In genomic region chr2:137721767-137722424, GRCm38 (mm10) we compare ENCODE assay signal across 26 mouse cellular contexts.
DNase-seq lines count a peak whose midpoint lies in the region; ATAC-seq and TF ChIP-seq lines count a peak whose summit lies in the region.
"Had no signal": no experiment of that assay in that cellular context is flagged by ENCODE, and none has a peak within 500 bp of the region (broad histone marks: within the 10 kb centered on the region; RNA-seq: fewer than 3 reads in every experiment).

No protein-coding gene starts in this region.

- H3K4me1 ChIP-seq in kidney, embryonic 15.5 days: 0 out of 2 replicates have a peak, but pooled peaks cover 3% of the 10 kb centered on the region
- H3K4me1 ChIP-seq in midbrain, embryonic 16.5 days (ENCODE audit: control insufficient read depth, insufficient read depth, low read length): no peaks in the 10 kb centered on the region
- H3K4me1 ChIP-seq: forebrain, embryonic 12.5 days; hindbrain, embryonic 15.5 days; liver, embryonic 13.5 days; midbrain, embryonic 13.5 days; stomach, embryonic 15.5 days had no signal

- no peak overlapping the region for H3K4me3 ChIP-seq in kidney, embryonic 15.5 days (replicated peaks)
- no peak overlapping the region for H3K4me3 ChIP-seq in C2C12 (ENCODE audit: insufficient read depth, poor library complexity, severe bottlenecking)
- H3K4me3 ChIP-seq in midbrain, embryonic 16.5 days (ENCODE audit: low read depth, low read length): no peak overlapping the region
- H3K4me3 ChIP-seq: forebrain, embryonic 12.5 days; hindbrain, embryonic 10.5 days; hindbrain, embryonic 15.5 days; liver, embryonic 13.5 days; midbrain, embryonic 13.5 days; stomach, embryonic 15.5 days had no signal

- peak; percentile 55 for DNase-seq in adrenal gland, adult 2 months
- no peak for DNase-seq in adrenal gland, postnatal 14 days
- DNase-seq in kidney, postnatal 25 days: no peak
- peak; percentile 64 for DNase-seq in brain, adult 2 months (ENCODE audit: low read depth, low spot score)
- no peak for DNase-seq in gastrocnemius, postnatal 10 days
- DNase-seq: cerebellum, adult 2 months; cerebellum, postnatal 14 days; gastrocnemius, postnatal 14 days; heart, postnatal 14 days; kidney, postnatal 36 days; left cerebral cortex, postnatal 4 days; liver, embryonic 13.5 days; lung, adult 18-20 months; right cerebral cortex, postnatal 25 days; thymus, postnatal 14 days had no signal

- H3K27ac ChIP-seq in kidney, embryonic 15.5 days: peak overlapping the region; percentile 72
- H3K27ac ChIP-seq in midbrain, embryonic 16.5 days (ENCODE audit: low read length): no peak overlapping the region
- H3K27ac ChIP-seq: forebrain, embryonic 12.5 days; hindbrain, embryonic 10.5 days; hindbrain, embryonic 15.5 days; liver, embryonic 13.5 days; macrophage; midbrain, embryonic 13.5 days; stomach, embryonic 15.5 days had no signal

- no peaks in the 10 kb centered on the region for H3K9me3 ChIP-seq in kidney, embryonic 15.5 days (replicated peaks)
- no peaks in the 10 kb centered on the region for H3K9me3 ChIP-seq in midbrain, embryonic 16.5 days (replicated peaks; ENCODE audit: control insufficient read depth, low read length, poor library complexity, severe bottlenecking)
- H3K9me3 ChIP-seq: forebrain, embryonic 12.5 days; hindbrain, embryonic 10.5 days; hindbrain, embryonic 15.5 days; liver, embryonic 13.5 days; midbrain, embryonic 13.5 days; stomach, embryonic 15.5 days had no signal

- ATAC-seq in kidney, embryonic 15.5 days (replicated peaks; ENCODE audit: low FRiP score): peak; percentile 91
- no peak for ATAC-seq in midbrain, embryonic 16.5 days
- ATAC-seq: CD4-positive, CD25-positive, alpha-beta regulatory T cell, adult 4 months; lung, postnatal 0 days; midbrain, embryonic 13.5 days had no signal

- TF ChIP-seq CTCF in C2C12 (IDR thresholded peaks at IDR 0.05; ENCODE audit: control insufficient read depth, insufficient read depth, insufficient read length): no peak

- no peaks in the 10 kb centered on the region for H3K36me3 ChIP-seq in kidney, embryonic 15.5 days
- H3K36me3 ChIP-seq in C2C12 (ENCODE audit: control insufficient read depth, insufficient read depth): no peaks in the 10 kb centered on the region
- H3K36me3 ChIP-seq in midbrain, embryonic 16.5 days (ENCODE audit: control insufficient read depth, insufficient read depth, low read length): no peaks in the 10 kb centered on the region
- H3K36me3 ChIP-seq: forebrain, embryonic 12.5 days; hindbrain, embryonic 10.5 days; hindbrain, embryonic 15.5 days; liver, embryonic 13.5 days; midbrain, embryonic 13.5 days; stomach, embryonic 15.5 days had no signal

- no peak overlapping the region for H3K9ac ChIP-seq in kidney, embryonic 15.5 days
- no peak overlapping the region for H3K9ac ChIP-seq in midbrain, embryonic 16.5 days (ENCODE audit: low read depth, low read length)
- H3K9ac ChIP-seq: forebrain, embryonic 12.5 days; hindbrain, embryonic 15.5 days; liver, embryonic 13.5 days; midbrain, embryonic 13.5 days; stomach, embryonic 15.5 days had no signal

- no peak overlapping the region for H3ac ChIP-seq in C2C12 (ENCODE audit: control insufficient read depth, insufficient read length, low read depth)

- WGBS in kidney, embryonic 15.5 days: 58% methylated on average over 7 of the region's 7 CpGs
- WGBS in midbrain, embryonic 16.5 days: 63% methylated on average over 7 of the region's 7 CpGs

- no peaks in the 10 kb centered on the region for H3K79me3 ChIP-seq in C2C12 (ENCODE audit: low read depth)

- no peak overlapping the region for H3K4me2 ChIP-seq in kidney, embryonic 15.5 days
- no peak overlapping the region for H3K4me2 ChIP-seq in midbrain, embryonic 16.5 days (ENCODE audit: low read length)
- H3K4me2 ChIP-seq: forebrain, embryonic 12.5 days; hindbrain, embryonic 15.5 days; liver, embryonic 13.5 days; midbrain, embryonic 13.5 days; stomach, embryonic 15.5 days had no signal

- no peaks in the 10 kb centered on the region for H3K79me2 ChIP-seq in C2C12 (ENCODE audit: control insufficient read depth, insufficient read depth)

- H3K27me3 ChIP-seq in kidney, embryonic 15.5 days: no peaks in the 10 kb centered on the region
- no peaks in the 10 kb centered on the region for H3K27me3 ChIP-seq in C2C12 (ENCODE audit: control insufficient read depth, insufficient read depth, insufficient read length)
- H3K27me3 ChIP-seq in midbrain, embryonic 16.5 days (ENCODE audit: control insufficient read depth, insufficient read depth, low read depth, low read length): no peaks in the 10 kb centered on the region
- H3K27me3 ChIP-seq: liver, embryonic 13.5 days; stomach, embryonic 15.5 days had no signal

TF ChIP-seq in C2C12, 6 proteins besides CTCF, POLR2A, EP300 and RAD21:
- TF ChIP-seq FOSL1 (IDR thresholded peaks at IDR 0.05; ENCODE audit: insufficient read depth, low read length, poor library complexity, severe bottlenecking) (peak; percentile 93), USF1 (IDR thresholded peaks at IDR 0.05; ENCODE audit: low read depth) (no peak)

Comparison
In these comparisons a context has a peak if more than half of its experiments do, and no peak if none do; other contexts are left out.
1. DNase-seq: peak in adrenal gland, adult 2 months (single experiment) and brain, adult 2 months (single experiment); none in adrenal gland, postnatal 14 days (single experiment), kidney, postnatal 25 days (0 of 2) and gastrocnemius, postnatal 10 days (single experiment).